Mouse (Mus musculus) neural tube, embryonic 12.5 days (tissue): ENCODE measurements around the gene Rap1b. TPM values are rescaled to one million over a fixed set of nuclear protein-coding genes. Genes with fewer than 3 reads are reported as not detected.

Experiments used
- ATAC-seq: fragments of 200-750 bp; cut with Nextera tagmentation; 2 replicates; pipeline ENCODE4 v1.8.0; 2017; ENCODE audit warnings: low read depth, mild to moderate bottlenecking, moderate TSS enrichment, moderate library complexity; ENCODE audit not compliant: low FRiP score
- H3K27ac ChIP-seq: fragments of 300-500 bp; sonication (generic); 2 replicates; pipeline ENCODE4 v1.5.1; 2016
- H3K27me3 ChIP-seq: fragments of 300-500 bp; sonication (generic); replicated peaks from 2 replicates; pipeline ENCODE4 v1.6.1; 2016; ENCODE audit warnings: mild to moderate bottlenecking
- H3K36me3 ChIP-seq: fragments of 300-500 bp; sonication (generic); 2 replicates; pipeline ENCODE4 v1.6.1; 2016; ENCODE audit warnings: mild to moderate bottlenecking
- H3K4me1 ChIP-seq: fragments of 300-500 bp; sonication (generic); 2 replicates; pipeline ENCODE4 v1.6.1; 2016
- H3K4me2 ChIP-seq: fragments of 300-500 bp; sonication (generic); replicated peaks from 2 replicates; pipeline ENCODE4 v1.6.1; 2016; ENCODE audit warnings: mild to moderate bottlenecking
- H3K4me3 ChIP-seq: fragments of 300-500 bp; sonication (generic); 2 replicates; pipeline ENCODE4 v1.5.1; 2016
- H3K9ac ChIP-seq: fragments of 300-500 bp; sonication (generic); 2 replicates; pipeline ENCODE4 v1.6.1; 2016; ENCODE audit warnings: mild to moderate bottlenecking
- H3K9me3 ChIP-seq: fragments of 300-500 bp; sonication (generic); 2 replicates; pipeline ENCODE4 v1.6.1; 2016; ENCODE audit warnings: mild to moderate bottlenecking
- WGBS: fragments of 180-500 bp; shearing (Covaris S2); methylation state at CpG from one replicate; pipeline ENCODE4 v1.1.7; 2016; 5-methylcytosine and 5-hydroxymethylcytosine counted together
- polyA plus RNA-seq: library from polyadenylated mRNA; unstranded; fragments of >200 nt; fragmentation: Nextera tagmentation; extraction: Ambion mirVana; gene quantifications from 2 replicates; pipeline ENCODE4 v1.2.1, GENCODE M21; 2016

The Rap1b gene
- polyA plus RNA-seq, 1 experiment from 2014 or later = 156 TPM

DNA sequence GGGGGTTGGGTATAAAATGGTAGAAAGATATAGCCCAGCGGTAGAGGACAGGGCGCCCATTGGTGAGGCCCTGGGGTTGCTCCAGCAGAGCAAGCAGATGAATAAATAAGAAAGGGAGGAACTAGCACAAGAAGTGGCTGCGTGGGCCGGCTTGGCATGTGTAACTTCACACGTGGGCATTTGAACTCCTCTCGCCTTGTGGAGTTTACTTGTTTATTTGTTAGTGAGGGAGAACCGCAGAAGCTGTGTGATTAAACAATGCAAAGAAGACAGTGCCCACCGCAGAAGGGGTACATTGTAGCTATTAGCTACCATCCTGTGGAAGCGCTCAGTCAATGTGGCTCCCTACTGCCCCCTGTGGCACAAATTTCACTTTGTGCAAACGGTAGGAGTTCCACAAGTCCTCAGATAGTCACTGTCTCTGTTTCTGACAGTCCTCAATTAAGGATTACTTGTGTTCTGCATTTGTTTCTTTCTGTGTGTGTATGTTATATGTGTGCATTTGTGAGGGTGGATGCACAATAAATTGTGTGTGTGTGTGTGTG lies 6.9 kb upstream of the Rap1b start:
- no peak overlapping the region for H3K27ac ChIP-seq
- H3K9me3 ChIP-seq = no peaks in the 10 kb centered on the region
- H3K36me3 ChIP-seq = no peaks in the 10 kb centered on the region
- no peak for ATAC-seq
- no peak overlapping the region for H3K4me2 ChIP-seq
- no peaks in the 10 kb centered on the region for H3K4me1 ChIP-seq
- whole genome bisulfite sequencing = 90% methylated on average over 10 of the region's 10 CpGs
- no peak overlapping the region for H3K4me3 ChIP-seq
- no peaks in the 10 kb centered on the region for H3K27me3 ChIP-seq
- no peak overlapping the region for H3K9ac ChIP-seq

DNA sequence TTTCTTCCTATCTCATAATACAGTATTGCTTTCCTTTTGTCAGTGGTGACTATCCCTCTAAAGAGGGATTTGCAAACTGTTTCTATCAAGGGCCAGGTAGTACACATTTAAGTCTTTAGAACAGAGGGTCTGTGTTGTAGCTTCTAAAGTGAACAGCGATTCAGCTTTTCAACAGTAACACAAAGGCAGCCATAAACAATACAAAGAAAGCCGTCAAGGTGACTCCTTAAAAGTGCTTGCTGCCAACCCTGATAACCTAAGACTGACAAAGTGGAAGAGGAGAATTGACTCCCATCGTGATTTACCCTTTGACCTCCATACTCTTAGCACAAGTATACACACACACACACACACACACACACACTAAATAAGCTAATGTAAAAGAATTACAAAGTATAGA lies 3.1 kb upstream of the Rap1b start:
- WGBS = 34% methylated on average over 3 of the region's 3 CpGs
- Histone ChIP-seq H3K9ac (no peak overlapping the region), H3K4me1 (peaks cover 11% of the 10 kb centered on the region), H3K27ac (no peak overlapping the region), H3K4me2 (no peak overlapping the region), H3K27me3 (no peaks in the 10 kb centered on the region), H3K36me3 (no peaks in the 10 kb centered on the region), H3K9me3 (no peaks in the 10 kb centered on the region), H3K4me3 (no peak overlapping the region)
- ATAC-seq = no peak

DNA sequence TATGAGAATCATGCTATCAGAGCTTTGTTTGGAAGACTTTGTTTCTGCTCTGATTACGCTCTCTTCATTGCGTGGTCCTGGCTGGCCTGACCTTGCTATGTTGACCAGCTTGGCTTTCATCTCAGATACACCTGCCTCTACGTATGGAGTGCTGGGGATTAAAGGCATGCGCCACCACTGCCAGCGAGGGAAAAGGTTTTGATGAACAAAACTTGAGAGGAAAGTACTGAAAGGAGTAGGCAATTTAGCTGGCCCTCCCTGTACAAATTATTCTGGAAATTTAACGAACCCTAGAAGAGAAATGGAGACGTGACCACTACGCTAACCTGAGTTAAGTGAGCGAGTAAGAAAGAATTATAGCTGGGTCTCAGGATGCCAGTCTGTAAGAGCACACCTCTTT lies 961 bp upstream of the Rap1b start:
- H3K27me3 ChIP-seq = no peaks in the 10 kb centered on the region
- no peak overlapping the region; the same call in 1 of the 2 replicates for H3K4me3 ChIP-seq
- no peaks in the 10 kb centered on the region for H3K36me3 ChIP-seq
- H3K9me3 ChIP-seq = no peaks in the 10 kb centered on the region
- H3K4me1 ChIP-seq = peaks cover 17% of the 10 kb centered on the region
- no peak overlapping the region for H3K9ac ChIP-seq
- H3K27ac ChIP-seq = peak overlapping the region; percentile 97; the same call in 1 of the 2 replicates
- WGBS = 50% methylated on average over 9 of the region's 9 CpGs
- H3K4me2 ChIP-seq = peak overlapping the region; percentile 67
- no peak for ATAC-seq

DNA sequence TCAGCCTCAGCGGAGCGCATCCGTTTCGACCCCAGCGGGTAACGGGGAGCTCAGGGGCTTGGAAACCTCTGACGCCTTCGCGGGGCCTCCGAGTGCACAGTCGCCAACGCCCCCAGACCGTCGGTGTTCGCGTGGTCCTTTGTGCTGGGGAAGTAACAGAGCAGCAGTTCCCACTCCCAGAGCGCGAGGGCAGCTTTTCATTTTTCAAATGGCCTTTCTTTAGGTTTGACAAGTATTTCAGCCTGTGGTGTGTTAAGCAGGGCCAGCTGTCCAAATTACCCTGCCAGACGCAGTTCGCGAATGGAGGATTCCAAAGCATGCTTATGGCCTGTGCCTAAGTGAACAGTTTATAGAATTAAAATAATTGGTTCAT lies 411 bp upstream of the Rap1b start:
- peak overlapping the region; percentile 93 for H3K9ac ChIP-seq
- H3K27me3 ChIP-seq = no peaks in the 10 kb centered on the region
- H3K36me3 ChIP-seq = no peaks in the 10 kb centered on the region
- no peaks in the 10 kb centered on the region for H3K9me3 ChIP-seq
- H3K4me3 ChIP-seq = peak overlapping the region; percentile 94
- H3K4me2 ChIP-seq = peak overlapping the region; percentile 67
- peaks cover 17% of the 10 kb centered on the region for H3K4me1 ChIP-seq
- peak overlapping the region; percentile 97 for H3K27ac ChIP-seq
- under 1% methylated on average over 21 of the region's 21 CpGs for WGBS
- peak; percentile 93 for ATAC-seq

DNA sequence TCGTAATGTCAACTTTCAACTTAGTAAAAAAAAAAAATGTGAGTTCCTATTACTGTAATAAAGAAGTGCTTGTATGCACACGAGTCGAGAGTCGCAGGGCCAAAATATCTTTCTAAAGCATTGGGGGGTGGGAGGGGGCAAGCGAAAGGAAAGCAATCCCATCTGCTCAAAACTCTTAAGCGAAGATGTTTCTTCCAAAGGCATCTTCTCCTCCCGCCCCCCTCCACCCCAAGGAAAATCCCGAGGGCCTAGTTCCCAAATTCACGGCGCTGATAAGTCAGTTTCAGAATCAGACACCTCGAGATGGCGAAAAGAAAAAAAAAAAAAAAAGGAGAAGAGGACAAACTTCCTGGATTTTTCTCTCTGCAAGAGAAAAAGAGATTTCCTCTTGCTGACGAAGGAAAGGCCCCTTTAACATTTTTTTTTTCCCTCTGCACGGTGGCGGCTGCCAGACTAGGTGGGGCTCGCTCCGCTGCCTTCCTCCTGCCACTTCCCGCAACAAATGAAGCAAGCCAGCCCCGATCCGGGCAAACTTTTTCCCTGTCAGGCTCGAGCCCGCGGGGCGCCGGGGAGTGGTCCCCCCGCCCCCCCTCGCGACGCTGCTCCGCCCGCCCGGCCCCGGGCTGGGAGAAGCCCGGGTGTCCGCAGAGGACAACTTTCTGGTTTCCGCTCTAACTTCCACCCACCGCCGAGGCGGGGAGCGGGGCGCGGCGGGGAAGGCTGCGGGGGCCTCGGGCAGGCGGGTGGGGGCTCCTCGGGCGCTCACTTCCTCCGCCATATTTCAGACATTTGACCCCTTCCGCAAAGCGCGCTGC lies 846 bp downstream of the Rap1b start:
- ATAC-seq = peak; percentile 26; the same call in 1 of the 2 replicates
- H3K27me3 ChIP-seq = no peaks in the 10 kb centered on the region
- no peaks in the 10 kb centered on the region for H3K9me3 ChIP-seq
- H3K4me2 ChIP-seq = peak overlapping the region; percentile 67
- H3K27ac ChIP-seq = peak overlapping the region; percentile 97
- H3K4me3 ChIP-seq = peak overlapping the region; percentile 94
- peak overlapping the region; percentile 93 for H3K9ac ChIP-seq
- peaks cover 17% of the 10 kb centered on the region for H3K4me1 ChIP-seq
- WGBS = 2% methylated on average over 52 of the region's 52 CpGs
- no peaks in the 10 kb centered on the region for H3K36me3 ChIP-seq

DNA sequence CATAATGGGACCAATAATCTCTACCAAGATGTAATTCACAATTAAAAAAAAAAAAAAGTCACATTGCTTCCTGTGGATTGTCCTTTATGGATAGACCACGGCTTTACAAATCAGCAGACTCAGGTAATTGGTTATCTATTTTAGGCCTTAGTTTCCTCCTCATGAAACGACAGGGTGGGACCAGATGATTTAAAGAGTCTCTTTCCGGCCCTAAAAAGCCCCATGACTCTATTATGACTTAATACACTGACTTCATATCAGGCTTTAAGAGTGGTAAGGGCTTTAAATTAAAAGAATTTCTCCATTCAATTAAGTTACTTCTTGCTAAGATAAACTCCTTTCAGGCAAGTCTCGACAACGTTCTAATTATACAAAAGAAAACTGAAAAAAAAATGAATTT lies 1.6 kb downstream of the Rap1b start:
- WGBS = 33% methylated on average over 5 of the region's 5 CpGs
- Histone ChIP-seq H3K4me1 (peaks cover 17% of the 10 kb centered on the region), H3K36me3 (no peaks in the 10 kb centered on the region), H3K27ac (no peak overlapping the region), H3K27me3 (no peaks in the 10 kb centered on the region), H3K4me3 (peak overlapping the region; percentile 94; the same call in 1 of the 2 replicates), H3K9me3 (no peaks in the 10 kb centered on the region), H3K9ac (0 out of 2 replicates have a peak overlapping the region, but pooled peaks have one; percentile 93), H3K4me2 (peak overlapping the region; percentile 67)
- ATAC-seq = no peak

DNA sequence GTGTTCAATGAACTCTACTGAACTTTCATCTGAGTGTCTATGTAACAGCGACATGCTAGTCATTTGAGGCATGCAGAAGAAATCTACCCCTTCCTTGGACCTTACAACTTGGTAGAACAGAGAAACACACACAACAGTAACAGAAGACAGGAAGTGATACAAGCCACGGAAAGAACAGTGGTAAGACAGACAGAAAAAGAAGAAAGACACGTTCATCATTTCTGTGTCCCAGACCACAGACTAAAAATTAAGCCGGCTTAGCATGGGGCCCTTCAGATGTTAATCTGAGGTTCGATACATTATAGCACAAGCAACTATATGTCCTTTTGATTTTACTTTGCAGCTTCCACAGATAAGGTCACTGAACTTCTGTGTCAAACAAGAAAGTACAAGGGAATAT lies 2.1 kb downstream of the Rap1b start:
- no peak overlapping the region for H3K27ac ChIP-seq
- no peak for ATAC-seq
- H3K4me2 ChIP-seq = peak overlapping the region; percentile 67
- no peaks in the 10 kb centered on the region for H3K27me3 ChIP-seq
- H3K36me3 ChIP-seq = no peaks in the 10 kb centered on the region
- no peak overlapping the region for H3K9ac ChIP-seq
- H3K4me1 ChIP-seq = peaks cover 17% of the 10 kb centered on the region
- WGBS = 78% methylated on average over 5 of the region's 5 CpGs
- no peak overlapping the region for H3K4me3 ChIP-seq
- no peaks in the 10 kb centered on the region for H3K9me3 ChIP-seq

DNA sequence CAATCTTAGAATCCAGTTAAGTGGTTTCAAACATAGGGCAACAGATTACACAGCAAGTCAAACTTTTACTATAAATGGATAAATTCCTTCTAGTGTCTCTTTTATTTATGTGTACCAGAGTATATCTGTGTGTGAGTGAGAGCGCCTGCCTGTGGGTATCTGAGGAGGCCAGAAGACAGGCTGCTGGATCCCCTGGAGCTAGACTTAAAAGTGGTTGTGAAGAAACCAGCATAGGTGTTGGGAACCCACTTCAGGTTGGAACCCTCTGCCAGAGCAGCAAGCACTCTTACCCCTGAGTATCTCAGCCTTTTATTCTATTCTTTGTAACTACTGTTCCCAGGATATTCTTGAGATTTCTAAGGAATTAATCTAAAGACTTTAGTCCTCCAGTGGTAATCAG lies 4.1 kb downstream of the Rap1b start:
- 100% methylated on average over 1 of the region's 1 CpGs for WGBS
- no peak for ATAC-seq
- peaks cover 13% of the 10 kb centered on the region for H3K4me1 ChIP-seq

DNA sequence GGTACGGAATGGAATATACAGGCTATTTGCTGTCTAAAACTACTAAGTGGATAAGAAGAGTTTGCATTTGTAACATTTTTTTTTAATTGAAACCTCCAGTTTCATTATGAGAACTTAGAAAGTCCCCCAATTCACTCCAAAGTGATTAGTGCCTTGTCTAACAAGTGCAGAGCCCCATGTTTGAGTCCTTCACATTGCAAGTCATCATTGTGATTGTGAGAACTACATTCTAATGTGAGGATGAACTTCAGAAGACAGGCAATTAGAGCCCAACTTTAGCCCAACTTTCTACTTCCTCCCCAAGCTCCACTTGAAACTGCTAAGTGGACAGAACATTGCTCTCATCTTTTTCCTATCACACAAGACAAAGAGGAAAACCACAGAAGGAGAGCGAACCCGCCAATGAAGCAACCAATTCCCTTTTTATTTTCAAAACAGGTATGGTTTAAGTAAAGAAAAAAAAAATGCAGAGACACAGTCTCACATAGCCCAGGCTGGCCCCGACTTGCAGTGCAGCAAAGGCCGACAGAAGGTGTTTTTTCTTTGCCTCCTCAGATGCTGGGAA lies 5.3 kb downstream of the Rap1b start:
- ATAC-seq = no peak
- Histone ChIP-seq H3K36me3 (no peaks in the 10 kb centered on the region), H3K27ac (no peak overlapping the region), H3K4me2 (no peak overlapping the region), H3K9ac (no peak overlapping the region), H3K4me3 (no peak overlapping the region), H3K4me1 (peaks cover 9% of the 10 kb centered on the region), H3K9me3 (no peaks in the 10 kb centered on the region), H3K27me3 (no peaks in the 10 kb centered on the region)
- WGBS = 93% methylated on average over 5 of the region's 5 CpGs

More for the DNA sequence above, 4.1 kb downstream of the Rap1b start:
- Histone ChIP-seq H3K9me3 (no peaks in the 10 kb centered on the region), H3K27me3 (no peaks in the 10 kb centered on the region), H3K36me3 (no peaks in the 10 kb centered on the region), H3K4me2 (no peak overlapping the region), H3K27ac (no peak overlapping the region), H3K9ac (no peak overlapping the region), H3K4me3 (no peak overlapping the region)

DNA sequence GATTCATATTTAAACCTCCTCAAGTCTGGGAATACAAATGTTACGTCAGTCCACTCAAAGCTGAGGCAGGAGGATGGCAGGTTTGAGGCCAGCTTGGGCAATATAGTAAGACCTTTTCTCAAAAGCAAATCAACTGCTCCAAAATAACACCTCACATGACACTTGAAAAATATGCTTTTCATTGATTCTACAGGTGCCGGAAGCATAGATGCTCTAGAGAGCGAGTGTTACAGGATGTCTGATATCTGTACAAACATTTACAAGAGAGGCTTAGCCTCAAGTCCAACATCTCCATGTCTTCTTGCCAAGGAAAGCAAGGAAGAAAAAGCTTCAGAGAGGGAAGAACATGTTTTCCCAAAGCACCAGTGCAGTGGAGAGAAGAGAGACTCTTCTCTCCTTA lies 6.1 kb downstream of the Rap1b start:
- H3K27ac ChIP-seq = no peak overlapping the region

DNA sequence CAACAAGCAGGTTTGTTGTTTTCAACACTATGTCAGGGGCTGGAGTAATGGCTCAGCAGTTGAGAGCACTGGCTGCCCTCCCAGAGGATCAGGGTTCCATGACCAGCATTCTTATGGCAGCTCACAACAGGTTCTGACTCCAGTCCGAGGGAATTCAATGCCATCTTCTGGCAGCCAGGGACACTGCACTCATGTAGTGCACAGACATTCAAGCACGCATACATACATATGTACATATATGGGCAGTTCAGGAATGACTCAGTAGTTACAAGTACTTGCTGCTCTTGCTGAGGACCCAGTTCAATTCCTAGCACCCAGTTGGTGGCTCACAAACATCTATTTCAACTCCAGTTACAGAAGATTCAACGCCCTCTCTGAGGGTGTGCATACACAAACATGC lies 6.9 kb downstream of the Rap1b start:
- H3K9me3 ChIP-seq = no peaks in the 10 kb centered on the region
- 94% methylated on average over 3 of the region's 3 CpGs for WGBS
- H3K36me3 ChIP-seq = no peaks in the 10 kb centered on the region
- H3K27ac ChIP-seq = no peak overlapping the region
- H3K27me3 ChIP-seq = no peaks in the 10 kb centered on the region
- no peak overlapping the region for H3K4me3 ChIP-seq
- H3K4me2 ChIP-seq = no peak overlapping the region
- no peak overlapping the region for H3K9ac ChIP-seq
- peaks cover 5% of the 10 kb centered on the region; the same call in 1 of the 2 replicates for H3K4me1 ChIP-seq
- ATAC-seq = no peak

More for the DNA sequence above, 6.1 kb downstream of the Rap1b start:
- H3K36me3 ChIP-seq = no peaks in the 10 kb centered on the region
- no peaks in the 10 kb centered on the region for H3K9me3 ChIP-seq
- H3K4me3 ChIP-seq = no peak overlapping the region
- H3K4me1 ChIP-seq = peaks cover 9% of the 10 kb centered on the region
- 91% methylated on average over 3 of the region's 3 CpGs for WGBS
- H3K9ac ChIP-seq = no peak overlapping the region
- no peaks in the 10 kb centered on the region for H3K27me3 ChIP-seq
- no peak overlapping the region for H3K4me2 ChIP-seq
- ATAC-seq = no peak

DNA sequence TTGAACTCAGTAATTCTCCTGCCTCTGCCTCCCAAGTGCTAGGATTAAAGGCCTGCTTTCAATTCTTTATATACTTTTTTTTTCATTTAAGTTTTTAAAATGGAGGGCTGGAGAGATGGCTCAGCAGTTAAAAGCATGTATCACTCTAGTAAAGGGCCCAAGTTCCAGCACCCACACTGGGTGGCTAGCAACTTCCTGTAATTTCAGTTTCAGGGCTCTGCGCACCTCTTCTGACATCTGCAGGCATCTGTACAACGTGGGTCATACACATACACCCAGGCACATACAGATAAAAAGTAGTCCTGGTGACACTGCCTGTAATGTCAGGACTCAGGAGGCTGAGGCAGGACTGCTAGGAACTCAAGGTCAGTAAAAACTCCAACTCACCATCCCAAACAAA lies 9.5 kb downstream of the Rap1b start:
- H3K4me2 ChIP-seq = no peak overlapping the region
- H3K36me3 ChIP-seq = no peaks in the 10 kb centered on the region
- H3K9me3 ChIP-seq = no peaks in the 10 kb centered on the region
- no peak for ATAC-seq
- no peak overlapping the region for H3K9ac ChIP-seq
- H3K27me3 ChIP-seq = no peaks in the 10 kb centered on the region
- no peaks in the 10 kb centered on the region for H3K4me1 ChIP-seq
- H3K27ac ChIP-seq = no peak overlapping the region
- no peak overlapping the region for H3K4me3 ChIP-seq
- 94% methylated on average over 2 of the region's 2 CpGs for WGBS
